Mouse (Mus musculus) ES-E14 (cell line): ENCODE data around the gene Nr1h4. TPM values are rescaled to one million over a fixed set of nuclear protein-coding genes. Genes with fewer than 3 reads are reported as not detected.

Experiments
- DNase-seq: peaks from one replicate; pipeline ENCODE4 v3.0.0-alpha.2; 2013; ENCODE audit warnings: low read depth, low spot score
- H3K27ac ChIP-seq: 2 replicates; pipeline ENCODE4 v1.5.1; 2012; ENCODE audit warnings: low read depth, mild to moderate bottlenecking, low read length, moderate library complexity, mixed read lengths; ENCODE audit not compliant: poor library complexity, insufficient read depth, severe bottlenecking
- H3K36me3 ChIP-seq: 2 replicates; pipeline ENCODE4 v1.6.1; 2012; ENCODE audit warnings: mild to moderate bottlenecking, low read length, moderate library complexity, mixed read lengths; ENCODE audit not compliant: control insufficient read depth, poor library complexity, insufficient read depth, severe bottlenecking
- H3K4me1 ChIP-seq, 2 experiments: fragments of 150-350 bp in 1 of 2; sonication (generic) in 1 of 2; 2 replicates each; pipeline ENCODE4 v1.6.1; 2012; ENCODE audit warnings: low read length in 2 of 2, mild to moderate bottlenecking in 1 of 2, mixed read lengths in 1 of 2; ENCODE audit not compliant: control insufficient read depth in 2 of 2, insufficient read depth in 2 of 2, poor library complexity in 1 of 2
- H3K4me3 ChIP-seq, 2 experiments: fragments of 150-350 bp in 1 of 2; sonication (generic) in 1 of 2; 2 replicates each; pipeline ENCODE4 v1.5.1; 2012; ENCODE audit warnings: low read length in 2 of 2, low read depth in 1 of 2, mild to moderate bottlenecking in 1 of 2, mixed read lengths in 1 of 2; ENCODE audit not compliant: insufficient read depth in 1 of 2, poor library complexity in 1 of 2, severe bottlenecking in 1 of 2
- H3K9ac ChIP-seq: 2 replicates; pipeline ENCODE4 v1.6.1; 2012; ENCODE audit warnings: low read depth, mild to moderate bottlenecking, low read length, mixed read lengths; ENCODE audit not compliant: poor library complexity, insufficient read depth, severe bottlenecking
- H3K9me3 ChIP-seq: fragments of 150-350 bp; sonication (generic); 2 replicates; pipeline ENCODE4 v1.6.1; 2012; ENCODE audit warnings: low read depth, mild to moderate bottlenecking, low read length; ENCODE audit not compliant: control insufficient read depth, insufficient read depth
- CHD2 ChIP-seq: IDR thresholded peaks from 2 replicates; pipeline ENCODE4 v1.6.1; 2014; ENCODE audit warnings: mild to moderate bottlenecking, low read depth, low read length, inconsistent platforms
- HCFC1 ChIP-seq: IDR thresholded peaks from 2 replicates; pipeline ENCODE4 v1.6.1; 2012; ENCODE audit warnings: low read length, inconsistent platforms, borderline replicate concordance; ENCODE audit not compliant: insufficient read depth
- MAFK ChIP-seq: IDR thresholded peaks from 2 replicates; pipeline ENCODE4 v1.6.1; 2014; ENCODE audit warnings: mild to moderate bottlenecking, low read depth, low read length, inconsistent platforms; ENCODE audit not compliant: insufficient read depth
- ZC3H11A ChIP-seq: IDR thresholded peaks from 2 replicates; pipeline ENCODE4 v1.6.1; 2012; ENCODE audit warnings: low read depth, mild to moderate bottlenecking, inconsistent platforms, low read length, borderline replicate concordance
- ZNF384 ChIP-seq: IDR thresholded peaks from 2 replicates; pipeline ENCODE4 v1.6.1; 2012; ENCODE audit warnings: low read depth, low read length, inconsistent platforms
- in situ Hi-C, 2 experiments: fragments of 600-800 bp; cut with MboI; formaldehyde crosslinking; loops; one replicate each; pipeline ENCODE4 v1.15.1; 2025; ENCODE audit warnings: low sequenced_read_pairs in 2 of 2, inconsistent platforms in 1 of 2; ENCODE audit not compliant: unreplicated experiment in 2 of 2
- total RNA-seq: library from RNA; depleted of rRNA; stranded (reverse); fragments of 300-350 nt; gene quantifications from 2 replicates; pipeline ENCODE4 v1.2.3, GENCODE M21; 2012

Nr1h4 gene
- total RNA-seq, 1 experiment: not detected

DNA sequence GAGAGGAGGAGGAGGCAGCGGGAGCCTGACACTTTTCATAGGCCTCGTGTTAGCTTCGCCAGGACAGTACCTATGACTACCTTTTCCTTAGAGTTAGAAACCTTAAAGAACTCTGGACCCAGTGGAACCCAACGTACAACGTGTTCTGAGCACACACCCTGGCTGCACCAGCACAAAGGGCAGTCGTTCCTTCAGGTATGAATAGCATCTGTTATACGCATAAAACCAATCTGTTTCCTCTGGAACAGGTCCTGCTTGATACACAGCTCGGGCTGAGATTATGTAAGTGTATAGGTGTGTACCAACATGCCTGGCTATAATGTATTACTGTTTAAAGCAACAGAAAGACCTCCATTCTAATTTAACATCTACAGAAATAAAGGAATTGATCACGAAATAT, 109.2 kb downstream of the Nr1h4 start:
- DNase-seq: no peak
- Histone ChIP-seq H3K9me3 (no peaks in the 10 kb centered on the region), H3K9ac (no peak overlapping the region), H3K27ac (no peak overlapping the region), H3K36me3 (peaks cover 24% of the 10 kb centered on the region), H3K4me1 (no peaks in the 10 kb centered on the region), H3K4me3 (no peak overlapping the region)
- in situ Hi-C loops: no loop called here
- TF ChIP-seq HCFC1: no peak
- no peak for TF ChIP-seq CHD2
- TF ChIP-seq ZNF384: no peak
- no peak for TF ChIP-seq MAFK
- no peak for TF ChIP-seq ZC3H11A

DNA sequence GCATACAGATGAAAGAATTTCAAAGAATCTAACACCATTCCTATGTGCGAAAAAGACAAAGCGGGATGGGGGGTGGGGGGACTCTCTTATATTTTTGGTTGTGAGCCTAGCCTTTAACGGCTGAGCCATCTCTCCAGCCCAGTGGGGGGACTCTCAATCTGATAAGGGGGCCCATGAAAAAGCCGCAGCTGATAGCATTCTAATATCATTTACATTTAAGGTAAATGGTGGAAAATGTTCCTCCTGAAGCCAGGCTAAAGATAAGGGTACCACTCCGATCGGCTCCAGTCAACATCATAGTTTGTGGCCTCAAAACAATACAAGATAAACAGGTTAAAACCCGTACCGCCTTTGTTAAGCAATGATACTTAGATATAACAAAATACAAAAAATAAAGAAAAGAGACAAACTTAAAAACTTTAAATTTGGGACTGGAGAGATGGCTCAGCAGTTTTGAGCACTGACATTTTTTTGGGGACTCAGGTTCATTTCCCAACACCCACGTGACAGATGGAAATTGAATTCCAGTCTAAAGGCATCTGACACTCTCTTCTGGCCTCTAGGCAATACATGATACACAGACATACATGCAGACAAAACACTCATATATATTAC, 110.1 kb downstream of the Nr1h4 start:
- in situ Hi-C loops: no loop called here
- Histone ChIP-seq H3K9me3 (no peaks in the 10 kb centered on the region), H3K36me3 (peaks cover 20% of the 10 kb centered on the region), H3K4me1 (no peaks in the 10 kb centered on the region), H3K27ac (no peak overlapping the region), H3K9ac (no peak overlapping the region), H3K4me3 (no peak overlapping the region)
- no peak for TF ChIP-seq HCFC1
- no peak for TF ChIP-seq MAFK
- TF ChIP-seq ZC3H11A: no peak
- TF ChIP-seq ZNF384: no peak
- TF ChIP-seq CHD2: no peak
- DNase-seq: no peak

GRCm38 (mm10) chr10:89422504-89423158, 110.8 kb downstream of the Nr1h4 start:
- no peak overlapping the region for H3K4me3 ChIP-seq
- H3K9me3 ChIP-seq: no peaks in the 10 kb centered on the region
- in situ Hi-C loops: no loop called here
- H3K27ac ChIP-seq: no peak overlapping the region
- TF ChIP-seq ZC3H11A (no peak), ZNF384 (no peak), MAFK (no peak), CHD2 (no peak), HCFC1 (no peak)
- peaks cover 16% of the 10 kb centered on the region for H3K36me3 ChIP-seq
- DNase-seq: no peak
- no peak overlapping the region for H3K9ac ChIP-seq
- H3K4me1 ChIP-seq: no peaks in the 10 kb centered on the region

- peaks cover 19% of the 10 kb centered on the region for H3K36me3 ChIP-seq
- no peak overlapping the region for H3K9ac ChIP-seq
- H3K4me3 ChIP-seq: no peak overlapping the region
- no peaks in the 10 kb centered on the region for H3K9me3 ChIP-seq
- TF ChIP-seq MAFK (no peak), ZC3H11A (no peak), ZNF384 (no peak), CHD2 (no peak), HCFC1 (no peak)
- no peak for DNase-seq
- H3K4me1 ChIP-seq: no peaks in the 10 kb centered on the region
- H3K27ac ChIP-seq: no peak overlapping the region
- in situ Hi-C loops: no loop called here
Measured at GRCm38 (mm10) chr10:89417966-89418365, 115.4 kb downstream of the Nr1h4 start.

DNA sequence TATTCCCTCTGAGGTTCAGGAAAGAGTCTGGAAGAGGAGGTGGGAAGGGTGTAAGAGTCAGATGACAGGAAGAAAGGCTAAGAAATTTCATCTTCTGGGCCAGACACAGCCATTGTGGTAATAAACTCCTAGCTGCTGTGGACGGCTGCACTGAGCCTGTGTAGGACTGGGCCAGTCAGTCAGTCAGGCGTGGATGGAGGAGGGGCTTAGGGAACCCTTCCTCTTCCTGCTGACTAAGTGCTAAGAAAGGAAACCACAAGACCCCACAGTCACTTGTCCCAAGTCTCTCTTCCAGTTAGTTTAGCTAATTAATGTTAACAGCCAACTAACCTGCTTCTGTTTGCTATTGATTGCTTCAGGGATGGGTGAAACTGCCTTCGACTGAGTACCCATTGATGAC, 117.9 kb downstream of the Nr1h4 start:
- in situ Hi-C loops: no loop called here
- peaks cover 25% of the 10 kb centered on the region for H3K36me3 ChIP-seq

More for the DNA sequence above, 117.9 kb downstream of the Nr1h4 start:
- Histone ChIP-seq H3K4me3 (no peak overlapping the region), H3K27ac (no peak overlapping the region), H3K4me1 (no peaks in the 10 kb centered on the region), H3K9me3 (no peaks in the 10 kb centered on the region), H3K9ac (no peak overlapping the region)
- no peak for TF ChIP-seq ZNF384
- DNase-seq: no peak
